Mouse (Mus musculus): ENCODE results near the gene Tc2n. TPM values are rescaled to one million over a fixed set of nuclear protein-coding genes. Genes with fewer than 3 reads are reported as not detected.

Tc2n gene
- polyA plus RNA-seq (2014; fragmentation: Nextera tagmentation; extraction: Ambion mirVana), result 0.32 and 0.38 TPM in 2 replicates

GRCm38 (mm10) chr12:101718054-101718754 is at the start of gene Tc2n:
Tc2n (minus strand) TSS chr12:101718523.
- H3K9me3 ChIP-seq (ENCODE audit: control insufficient read depth, low read length), result no peaks in the 10 kb centered on the region
- no peak within 1 kb of the TSS for H3K27ac ChIP-seq (replicated peaks in 1 of 2; ENCODE audit: control insufficient read depth in 1 of 2, insufficient read depth in 1 of 2, low read depth in 2 of 2, low read length in 2 of 2)
- H3K4me3 ChIP-seq (ENCODE audit: control insufficient read depth in 1 of 2, insufficient read depth in 1 of 2, low read depth in 1 of 2, low read length in 2 of 2), result peak within 1 kb of the TSS; percentile 65 to 70
- peak; percentile 89 for ATAC-seq (ENCODE audit: insufficient number of reproducible peaks, insufficient read depth, low FRiP score, low read depth)
- no peaks in the 10 kb centered on the region; a peak in 1 of 4 replicates for H3K4me1 ChIP-seq (ENCODE audit: control insufficient read depth in 2 of 2, insufficient read depth in 2 of 2, low read length in 2 of 2)
- under 1% methylated on average over 72 of the region's 75 CpGs for WGBS
- H3K27me3 ChIP-seq (ENCODE audit: control insufficient read depth, insufficient read depth, low read length), result peaks cover 13% of the 10 kb centered on the region
- peak within 1 kb of the TSS; percentile 100 for H3K4me2 ChIP-seq (ENCODE audit: low read length)
- no peaks in the 10 kb centered on the region for H3K36me3 ChIP-seq (ENCODE audit: control insufficient read depth, insufficient read depth, low read length)
- H3K9ac ChIP-seq (ENCODE audit: low read length), result peak within 1 kb of the TSS; percentile 70

GRCm38 (mm10) chr12:101767306-101768053 is 49.2 kb upstream of the Tc2n start:
- H3K9me3 ChIP-seq (ENCODE audit: control insufficient read depth, low read length), result no peaks in the 10 kb centered on the region
- no peaks in the 10 kb centered on the region for H3K27me3 ChIP-seq (ENCODE audit: control insufficient read depth, insufficient read depth, low read length)
- H3K36me3 ChIP-seq (ENCODE audit: control insufficient read depth, insufficient read depth, low read length), result no peaks in the 10 kb centered on the region
- peak; percentile 47; the same call in 1 of the 2 replicates for ATAC-seq (ENCODE audit: insufficient number of reproducible peaks, insufficient read depth, low FRiP score, low read depth)
- H3K4me2 ChIP-seq (ENCODE audit: low read length), result no peak overlapping the region
- no peak overlapping the region for H3K9ac ChIP-seq (ENCODE audit: low read length)
- H3K4me3 ChIP-seq (ENCODE audit: control insufficient read depth in 1 of 2, insufficient read depth in 1 of 2, low read depth in 1 of 2, low read length in 2 of 2), result no peak overlapping the region
- 38% methylated on average over 9 of the region's 9 CpGs for WGBS
- H3K27ac ChIP-seq (replicated peaks in 1 of 2; ENCODE audit: control insufficient read depth in 1 of 2, insufficient read depth in 1 of 2, low read depth in 2 of 2, low read length in 2 of 2), result peak overlapping the region; percentile 60 to 75
- peaks cover 6 to 9% of the 10 kb centered on the region in 2 experiments; a peak in 3 of 4 replicates for H3K4me1 ChIP-seq (ENCODE audit: control insufficient read depth in 2 of 2, insufficient read depth in 2 of 2, low read length in 2 of 2)

DNA sequence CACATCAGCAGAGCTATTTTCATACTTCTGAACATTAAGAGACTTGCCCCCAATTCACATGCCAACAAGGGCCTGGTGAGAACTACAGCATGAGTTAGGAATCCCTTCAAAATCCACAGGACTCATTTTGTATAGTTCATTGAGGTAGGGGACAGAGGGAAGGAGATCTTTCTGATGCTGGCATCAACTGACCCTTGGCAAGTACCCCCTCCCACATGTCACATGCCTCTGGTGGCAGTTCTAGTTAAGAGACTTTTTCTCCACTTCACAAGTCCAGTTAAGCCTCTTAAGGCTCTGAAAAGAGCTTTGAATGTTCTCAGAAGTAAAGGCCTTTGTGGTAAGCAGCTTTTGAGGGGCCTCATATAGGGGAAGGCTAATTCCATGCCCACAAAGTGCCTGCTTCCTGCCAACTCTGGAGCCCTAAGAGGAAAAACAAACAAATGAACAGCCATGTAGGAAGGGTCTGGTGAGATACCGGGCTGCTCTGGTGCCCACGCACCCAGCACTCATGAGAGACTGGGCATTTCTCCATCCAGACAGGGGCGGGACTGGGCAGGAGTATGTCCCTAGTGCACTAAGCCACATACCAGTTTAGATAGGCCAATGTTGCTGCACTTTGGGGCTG is 48.0 kb upstream of the Tc2n start:
- ATAC-seq (ENCODE audit: insufficient number of reproducible peaks, insufficient read depth, low FRiP score, low read depth), result peak; percentile 75
- Histone ChIP-seq H3K27me3 (ENCODE audit: control insufficient read depth, insufficient read depth, low read length) (no peaks in the 10 kb centered on the region), H3K4me3 (ENCODE audit: control insufficient read depth in 1 of 2, insufficient read depth in 1 of 2, low read depth in 1 of 2, low read length in 2 of 2) (no peak overlapping the region), H3K9ac (ENCODE audit: low read length) (no peak overlapping the region), H3K9me3 (ENCODE audit: control insufficient read depth, low read length) (no peaks in the 10 kb centered on the region), H3K36me3 (ENCODE audit: control insufficient read depth, insufficient read depth, low read length) (no peaks in the 10 kb centered on the region), H3K4me1 (ENCODE audit: control insufficient read depth in 2 of 2, insufficient read depth in 2 of 2, low read length in 2 of 2) (peaks cover 6 to 9% of the 10 kb centered on the region in 2 experiments; a peak in 3 of 4 replicates), H3K27ac (replicated peaks in 1 of 2; ENCODE audit: control insufficient read depth in 1 of 2, insufficient read depth in 1 of 2, low read depth in 2 of 2, low read length in 2 of 2) (peak overlapping the region; percentile 32 to 75; a peak in 3 of 4 replicates), H3K4me2 (ENCODE audit: low read length) (no peak overlapping the region)
- WGBS, result 62% methylated on average over 3 of the region's 3 CpGs

- ATAC-seq (ENCODE audit: insufficient number of reproducible peaks, insufficient read depth, low FRiP score, low read depth), result no peak
- H3K4me3 ChIP-seq (ENCODE audit: control insufficient read depth in 1 of 2, insufficient read depth in 1 of 2, low read depth in 1 of 2, low read length in 2 of 2), result no peak overlapping the region
Measured at GRCm38 (mm10) chr12:101764870-101765269, 46.5 kb upstream of the Tc2n start.

GRCm38 (mm10) chr12:101763065-101763464 is 44.7 kb upstream of the Tc2n start:
- H3K4me2 ChIP-seq (ENCODE audit: low read length), result no peak overlapping the region
- H3K27ac ChIP-seq (replicated peaks in 1 of 2; ENCODE audit: control insufficient read depth in 1 of 2, insufficient read depth in 1 of 2, low read depth in 2 of 2, low read length in 2 of 2), result no peak overlapping the region
- H3K9ac ChIP-seq (ENCODE audit: low read length), result no peak overlapping the region
- H3K9me3 ChIP-seq (ENCODE audit: control insufficient read depth, low read length), result no peaks in the 10 kb centered on the region
- no peak for ATAC-seq (ENCODE audit: insufficient number of reproducible peaks, insufficient read depth, low FRiP score, low read depth)
- H3K36me3 ChIP-seq (ENCODE audit: control insufficient read depth, insufficient read depth, low read length), result no peaks in the 10 kb centered on the region
- peaks cover 5 to 6% of the 10 kb centered on the region in 2 experiments; a peak in 3 of 4 replicates for H3K4me1 ChIP-seq (ENCODE audit: control insufficient read depth in 2 of 2, insufficient read depth in 2 of 2, low read length in 2 of 2)
- H3K27me3 ChIP-seq (ENCODE audit: control insufficient read depth, insufficient read depth, low read length), result no peaks in the 10 kb centered on the region
- H3K4me3 ChIP-seq (ENCODE audit: control insufficient read depth in 1 of 2, insufficient read depth in 1 of 2, low read depth in 1 of 2, low read length in 2 of 2), result no peak overlapping the region
- 54% methylated on average over 3 of the region's 3 CpGs for WGBS

More at GRCm38 (mm10) chr12:101764870-101765269, 46.5 kb upstream of the Tc2n start:
- H3K36me3 ChIP-seq (ENCODE audit: control insufficient read depth, insufficient read depth, low read length), result no peaks in the 10 kb centered on the region
- no peak overlapping the region for H3K4me2 ChIP-seq (ENCODE audit: low read length)
- H3K4me1 ChIP-seq (ENCODE audit: control insufficient read depth in 2 of 2, insufficient read depth in 2 of 2, low read length in 2 of 2), result peaks cover 6 to 9% of the 10 kb centered on the region in 2 experiments; a peak in 3 of 4 replicates
- no peak overlapping the region for H3K9ac ChIP-seq (ENCODE audit: low read length)
- H3K27ac ChIP-seq (replicated peaks in 1 of 2; ENCODE audit: control insufficient read depth in 1 of 2, insufficient read depth in 1 of 2, low read depth in 2 of 2, low read length in 2 of 2), result no peak overlapping the region
- H3K9me3 ChIP-seq (ENCODE audit: control insufficient read depth, low read length), result no peaks in the 10 kb centered on the region
- WGBS, result 76% methylated on average over 5 of the region's 5 CpGs
- H3K27me3 ChIP-seq (ENCODE audit: control insufficient read depth, insufficient read depth, low read length), result no peaks in the 10 kb centered on the region

- no peak for ATAC-seq (ENCODE audit: insufficient number of reproducible peaks, insufficient read depth, low FRiP score, low read depth)
- H3K27me3 ChIP-seq (ENCODE audit: control insufficient read depth, insufficient read depth, low read length), result no peaks in the 10 kb centered on the region
- H3K4me2 ChIP-seq (ENCODE audit: low read length), result no peak overlapping the region
- no peak overlapping the region for H3K4me3 ChIP-seq (ENCODE audit: control insufficient read depth in 1 of 2, insufficient read depth in 1 of 2, low read depth in 1 of 2, low read length in 2 of 2)
- WGBS, result 85% methylated on average over 5 of the region's 5 CpGs
- no peak overlapping the region for H3K9ac ChIP-seq (ENCODE audit: low read length)
- H3K4me1 ChIP-seq (ENCODE audit: control insufficient read depth in 2 of 2, insufficient read depth in 2 of 2, low read length in 2 of 2), result peaks cover 1 to 4% of the 10 kb centered on the region in 2 experiments; a peak in 3 of 4 replicates
- H3K36me3 ChIP-seq (ENCODE audit: control insufficient read depth, insufficient read depth, low read length), result no peaks in the 10 kb centered on the region
- H3K27ac ChIP-seq (replicated peaks in 1 of 2; ENCODE audit: control insufficient read depth in 1 of 2, insufficient read depth in 1 of 2, low read depth in 2 of 2, low read length in 2 of 2), result no peak overlapping the region
- H3K9me3 ChIP-seq (ENCODE audit: control insufficient read depth, low read length), result no peaks in the 10 kb centered on the region
Measured at GRCm38 (mm10) chr12:101762054-101762453, 43.7 kb upstream of the Tc2n start.

DNA sequence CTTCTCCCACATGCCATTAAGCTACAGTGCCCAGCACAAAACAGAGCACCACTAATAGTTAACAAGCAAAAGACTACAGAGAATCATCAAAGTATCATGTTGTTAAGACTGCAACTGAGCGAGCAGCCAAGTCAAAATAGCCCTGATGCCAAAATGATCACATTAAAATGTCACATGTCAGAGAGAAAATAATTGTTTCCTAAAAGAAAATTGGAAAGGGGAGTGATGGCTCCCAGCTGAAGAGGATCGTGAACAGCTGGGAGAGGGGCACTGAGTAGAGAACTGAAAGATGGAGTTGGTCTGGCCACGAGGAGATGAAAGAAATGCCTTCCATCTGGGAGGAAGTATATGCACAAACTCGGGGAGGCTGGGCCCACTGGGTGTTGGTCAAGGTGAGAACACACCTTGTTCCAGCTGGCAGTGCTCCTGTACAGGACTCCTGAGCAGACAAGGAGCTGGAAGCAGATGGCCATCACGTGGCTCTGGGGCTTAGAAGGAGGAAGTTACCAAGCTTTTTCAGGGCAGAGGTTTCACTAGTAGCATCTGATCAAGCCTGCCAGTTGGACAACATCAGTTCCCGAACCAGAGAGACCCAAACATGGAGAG is 41.2 kb upstream of the Tc2n start:
- Histone ChIP-seq H3K4me2 (ENCODE audit: low read length) (no peak overlapping the region), H3K27ac (replicated peaks in 1 of 2; ENCODE audit: control insufficient read depth in 1 of 2, insufficient read depth in 1 of 2, low read depth in 2 of 2, low read length in 2 of 2) (no peak overlapping the region), H3K36me3 (ENCODE audit: control insufficient read depth, insufficient read depth, low read length) (no peaks in the 10 kb centered on the region), H3K9ac (ENCODE audit: low read length) (no peak overlapping the region), H3K4me3 (ENCODE audit: control insufficient read depth in 1 of 2, insufficient read depth in 1 of 2, low read depth in 1 of 2, low read length in 2 of 2) (no peak overlapping the region), H3K4me1 (ENCODE audit: control insufficient read depth in 2 of 2, insufficient read depth in 2 of 2, low read length in 2 of 2) (no peaks in the 10 kb centered on the region), H3K9me3 (ENCODE audit: control insufficient read depth, low read length) (no peaks in the 10 kb centered on the region), H3K27me3 (ENCODE audit: control insufficient read depth, insufficient read depth, low read length) (no peaks in the 10 kb centered on the region)
- WGBS, result 57% methylated on average over 6 of the region's 6 CpGs
- no peak for ATAC-seq (ENCODE audit: insufficient number of reproducible peaks, insufficient read depth, low FRiP score, low read depth)
